Mouse (Mus musculus) adrenal gland, adult 8-10 months (tissue): ENCODE measurements at regions not wholly inside any gene's neighbourhood (a gene's known extent, or its start where the extent isn't known, plus 50 kb on each side); places are given as distances from the start of the nearest gene placed in this dataset.
A peak's percentile ranks its signal among the peaks of the same experiment; 100 is the strongest.

ENCODE experiments used
- DNase-seq: peaks from one replicate; pipeline ENCODE4 v3.0.0; 2022

DNA sequence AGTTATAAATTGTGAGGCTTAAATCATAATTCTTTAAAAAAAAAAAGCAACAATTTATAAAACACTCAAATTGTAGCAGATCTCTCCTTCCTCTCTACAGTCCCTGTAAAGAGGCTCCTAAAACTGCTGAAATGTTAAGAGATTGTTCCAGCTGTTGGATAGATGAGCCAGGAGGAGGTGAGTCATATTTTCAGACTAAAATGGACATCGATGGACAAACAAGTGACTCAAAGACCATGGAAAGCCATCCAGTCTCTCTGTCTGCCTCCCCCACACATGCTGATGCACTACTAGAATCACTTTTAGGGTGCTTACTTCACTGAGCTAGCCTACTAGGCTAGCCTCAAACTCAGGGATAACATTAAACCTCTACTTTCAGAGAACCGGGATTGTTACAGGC, 561.5 kb downstream of the Tmem114 start:
- DNase-seq: no peak

DNA sequence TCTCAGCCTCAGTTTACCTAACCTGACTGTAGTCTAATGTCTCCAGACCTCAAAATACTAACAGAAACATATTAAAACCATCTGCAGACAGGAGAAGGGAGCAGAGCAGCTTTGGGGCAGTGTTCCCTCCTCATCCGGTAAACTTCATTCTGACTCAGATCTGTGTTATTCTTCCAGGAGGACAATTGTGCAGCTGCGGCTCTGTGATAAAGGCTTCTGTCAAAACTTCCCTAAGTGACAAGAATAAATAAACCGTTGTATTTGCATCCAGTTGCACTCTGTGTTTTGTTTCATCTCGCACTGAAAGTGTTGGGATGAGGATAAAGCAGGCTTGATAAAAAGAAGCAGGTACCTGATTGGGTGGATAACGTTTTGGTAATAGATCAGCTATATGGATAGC, 585.8 kb downstream of the Tmem114 start:
- no peak for DNase-seq

- no peak for DNase-seq
These were observed 593.8 kb downstream of the Tmem114 start for GRCm38 (mm10) chr16:7831142-7831541.

GRCm38 (mm10) chr16:7829939-7830650, 594.8 kb downstream of the Tmem114 start:
- DNase-seq: no peak

DNA sequence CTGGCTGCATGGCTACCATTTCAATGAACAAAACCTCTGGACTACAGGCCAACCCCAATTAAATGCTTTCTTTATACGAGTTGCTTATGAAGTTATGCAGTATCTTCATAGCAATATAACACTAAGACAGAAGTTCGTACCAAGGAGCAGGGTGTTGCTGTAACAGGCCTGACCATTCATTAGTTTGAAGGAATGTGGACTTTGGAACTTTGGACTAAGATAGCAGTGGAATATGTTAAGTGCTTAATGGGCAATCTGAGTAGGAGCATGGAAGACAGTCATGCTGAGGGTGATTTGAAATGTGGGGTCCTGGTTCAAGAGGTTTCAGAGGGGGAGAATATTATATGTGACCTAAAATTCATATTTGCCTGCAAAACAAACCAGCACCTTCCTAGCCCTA, 623.8 kb downstream of the Tmem114 start:
- no peak for DNase-seq

DNA sequence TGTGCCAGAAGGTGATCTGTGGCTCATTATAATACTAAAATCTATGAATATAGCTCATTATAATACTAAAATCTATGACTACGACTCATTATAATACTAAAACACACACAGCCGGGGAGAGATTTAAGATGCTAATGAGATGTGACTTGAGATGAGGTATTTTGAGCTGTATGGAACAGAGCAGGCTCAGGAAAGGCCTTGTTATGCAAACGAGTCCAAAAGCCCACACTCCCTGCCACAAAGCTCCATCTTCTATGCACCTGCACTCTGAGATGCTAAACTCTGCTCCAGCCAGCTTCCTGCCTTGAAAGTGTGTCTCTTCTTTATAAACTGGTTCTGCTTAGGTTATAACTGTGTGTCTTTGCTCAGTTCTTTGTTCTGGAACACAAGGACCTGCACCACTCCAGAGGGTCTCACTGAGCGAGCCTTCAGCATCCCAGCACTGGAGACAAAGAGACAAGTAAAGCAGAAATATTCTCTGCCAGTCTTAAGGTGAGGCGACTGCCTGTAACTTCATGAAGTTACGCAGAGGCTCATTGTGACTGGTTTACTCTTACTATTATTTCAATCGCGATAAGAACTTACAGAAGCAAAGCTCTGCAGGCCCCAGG, 627.7 kb downstream of the Tmem114 start:
- no peak for DNase-seq

DNA sequence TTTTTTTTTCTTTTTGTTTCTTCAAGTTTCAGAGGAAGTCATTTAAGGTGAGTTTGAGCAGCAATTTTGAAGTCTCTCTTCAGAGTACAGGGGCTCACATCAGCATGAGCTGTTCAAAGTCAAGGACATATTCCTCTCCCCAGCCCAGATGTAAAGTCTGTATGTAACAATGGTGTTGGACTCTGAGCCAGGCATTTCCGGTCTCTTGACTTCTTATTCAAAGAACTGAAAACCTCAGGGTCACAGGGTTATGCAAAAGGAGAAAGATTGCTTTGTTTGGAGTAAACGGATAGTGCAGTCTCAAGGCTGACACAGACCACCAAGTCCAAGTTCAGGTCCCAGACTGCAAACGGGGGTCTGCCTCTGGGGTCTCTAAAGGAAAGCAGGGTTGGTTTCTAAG, 629.4 kb downstream of the Tmem114 start:
- DNase-seq: no peak

GRCm38 (mm10) chr16:7792521-7792920, 632.4 kb downstream of the Tmem114 start:
- no peak for DNase-seq

DNA sequence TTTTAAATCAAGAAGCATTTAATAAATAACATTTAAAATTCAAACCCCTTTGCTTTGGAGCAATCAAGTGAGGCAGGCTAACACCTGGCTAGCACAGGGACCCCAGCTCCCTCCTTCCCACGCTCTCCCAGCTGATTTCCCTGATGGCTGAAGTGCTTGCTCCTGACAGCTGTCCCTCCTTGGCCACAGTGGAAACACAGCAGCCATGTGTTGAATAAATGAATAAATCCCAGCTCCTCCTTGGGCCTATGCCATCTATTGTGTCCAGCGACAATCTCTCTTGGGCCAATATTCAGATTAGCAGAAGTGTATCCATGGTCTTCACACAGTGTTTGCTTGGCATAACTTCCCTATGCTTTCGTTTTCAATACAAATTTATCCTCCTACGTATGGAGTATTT, 634.7 kb downstream of the Tmem114 start:
- DNase-seq: no peak

DNA sequence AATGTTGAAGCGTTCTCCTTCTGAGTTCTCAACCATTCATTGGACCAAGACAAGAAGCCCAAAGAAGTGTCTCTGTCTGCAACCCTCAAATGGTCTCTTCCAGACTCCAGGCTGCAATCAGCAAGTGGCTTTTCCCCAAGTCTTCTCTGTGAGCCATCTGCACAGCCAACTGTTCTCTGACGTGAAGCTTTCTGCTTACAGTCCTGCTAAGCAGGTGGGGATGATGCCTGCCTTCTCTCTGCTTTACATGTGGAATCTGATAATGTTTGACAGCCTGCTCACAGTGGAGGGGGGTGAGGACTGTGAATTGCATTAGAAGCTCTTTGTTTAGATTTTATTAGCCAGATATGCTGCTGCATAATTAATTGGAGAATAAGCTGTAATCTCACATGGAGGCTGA, 636.7 kb downstream of the Tmem114 start:
- DNase-seq: no peak

DNA sequence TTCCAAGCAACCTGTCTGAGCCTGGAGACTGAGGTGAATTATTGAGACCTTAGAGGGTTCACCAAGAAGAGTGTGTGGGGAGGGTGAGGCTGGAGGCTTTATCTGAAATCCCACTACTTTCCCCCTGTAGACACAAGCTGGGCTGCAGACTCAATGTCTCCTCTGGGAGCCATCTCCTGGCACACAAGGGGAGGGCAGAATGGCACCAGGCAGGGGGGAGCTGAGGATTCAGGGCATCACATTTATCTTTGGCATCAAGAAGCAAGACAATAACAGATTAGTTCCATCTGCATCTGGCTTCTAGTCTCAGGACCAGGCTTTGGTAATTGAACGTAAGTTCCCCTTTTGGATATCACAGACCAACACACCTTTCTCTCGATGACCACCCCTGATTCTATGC, 643.4 kb downstream of the Tmem114 start:
- no peak for DNase-seq

DNA sequence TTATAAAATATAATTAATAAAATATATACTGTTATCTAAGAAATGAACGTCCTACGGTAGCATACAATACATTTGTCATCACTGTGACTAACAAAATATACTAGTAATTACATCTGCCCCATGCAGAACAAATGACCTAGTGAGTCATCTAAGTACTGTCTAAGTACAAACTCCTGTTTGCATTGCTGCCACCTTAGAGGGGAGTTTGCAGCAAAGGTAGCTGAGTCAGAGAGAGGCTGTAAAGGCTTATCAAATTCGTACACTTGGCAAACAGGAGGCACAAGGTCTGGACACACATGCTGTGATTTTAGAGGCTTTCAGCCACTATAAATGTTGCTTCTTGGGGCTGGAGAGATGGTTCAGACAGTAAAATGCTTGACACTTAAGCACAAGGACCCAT, 649.3 kb downstream of the Tmem114 start:
- no peak for DNase-seq

DNA sequence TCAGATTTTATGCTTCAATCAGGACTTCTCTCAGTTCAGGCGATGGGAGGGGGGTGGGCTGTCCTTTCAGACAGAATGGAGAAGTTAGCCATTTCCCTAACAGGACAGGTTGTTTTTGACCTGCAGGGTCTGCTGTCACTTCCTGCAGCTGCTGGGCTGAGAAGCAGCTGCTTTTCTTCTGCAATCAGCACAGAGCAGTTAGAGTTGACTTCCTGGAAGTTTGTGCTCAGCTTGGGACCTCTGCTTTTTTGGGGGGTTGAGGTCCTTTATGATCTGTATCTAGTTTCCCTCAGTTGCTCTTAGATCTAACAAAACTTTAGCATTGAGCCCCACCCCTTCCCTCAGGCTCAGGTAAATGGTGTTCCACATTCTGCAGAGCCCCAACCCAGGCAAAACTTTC, 656.5 kb downstream of the Tmem114 start:
- DNase-seq: no peak

DNA sequence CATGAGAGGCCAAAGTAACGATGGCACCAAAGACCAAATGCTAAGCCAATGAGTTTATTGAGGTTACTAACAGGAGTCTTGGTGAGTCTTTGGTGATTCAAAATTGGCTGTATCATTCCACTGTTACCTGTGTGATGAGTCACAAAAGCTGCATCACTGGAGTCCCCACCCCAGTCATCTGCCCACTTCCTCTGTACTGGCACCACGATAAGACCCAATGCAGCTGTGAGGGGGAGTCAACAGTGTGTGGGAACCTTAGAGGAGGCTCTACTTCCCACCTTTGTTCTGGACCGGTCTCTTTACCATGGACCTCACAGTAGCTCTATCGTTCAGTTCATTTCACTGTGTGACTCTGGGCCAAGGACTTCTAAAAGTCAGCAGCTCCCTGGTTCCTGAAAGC, 657.2 kb downstream of the Tmem114 start:
- DNase-seq: no peak

GRCm38 (mm10) chr16:7764383-7764782, 660.6 kb downstream of the Tmem114 start:
- DNase-seq: no peak

- peak; percentile 7 for DNase-seq
These were observed 696.8 kb downstream of the Tmem114 start for GRCm38 (mm10) chr16:7728186-7728585.

GRCm38 (mm10) chr16:7725225-7725624, 699.7 kb downstream of the Tmem114 start:
- no peak for DNase-seq

- DNase-seq: no peak
These were observed 723.5 kb downstream of the Tmem114 start for GRCm38 (mm10) chr16:7701471-7701870.

- no peak for DNase-seq
These were observed 739.5 kb downstream of the Tmem114 start for GRCm38 (mm10) chr16:7685484-7685883.

- DNase-seq: no peak
These were observed 758.8 kb downstream of the Tmem114 start for GRCm38 (mm10) chr16:7666096-7666495.

- DNase-seq: no peak
These were observed 766.8 kb downstream of the Tmem114 start for GRCm38 (mm10) chr16:7658133-7658532.

GRCm38 (mm10) chr16:7654451-7654850, 770.5 kb downstream of the Tmem114 start:
- DNase-seq: no peak

GRCm38 (mm10) chr16:7649771-7650170, 775.2 kb downstream of the Tmem114 start:
- no peak for DNase-seq

DNA sequence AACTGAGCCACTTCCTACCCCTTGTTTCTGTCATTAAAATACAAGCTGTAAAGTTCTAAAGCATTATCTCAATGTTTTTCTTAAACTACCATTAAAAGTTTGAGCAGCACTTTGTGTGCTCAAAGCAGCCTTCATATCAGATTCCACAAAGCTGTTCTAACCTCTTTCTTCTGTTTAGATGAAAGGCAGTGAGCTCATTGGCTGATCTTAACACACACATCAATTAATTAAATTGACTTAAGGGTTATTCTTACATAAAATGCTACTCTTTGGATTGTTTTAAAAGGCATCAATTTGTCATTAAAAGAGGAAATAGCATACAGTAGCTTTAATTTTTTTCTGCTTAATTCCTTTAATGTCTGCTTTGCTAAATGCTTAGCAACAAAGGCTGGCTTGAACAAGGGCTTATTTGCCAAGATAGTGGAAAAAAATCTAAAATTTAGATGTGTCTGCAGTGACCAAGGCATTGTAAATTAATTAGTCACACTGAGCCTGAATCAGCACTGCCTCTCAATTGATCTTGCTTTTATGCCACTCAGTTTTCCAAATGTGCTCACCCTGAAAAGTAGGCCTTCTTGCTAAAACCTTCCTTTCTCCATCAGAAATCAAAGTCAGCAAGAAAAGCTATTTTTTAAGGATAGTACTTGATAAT, 777.5 kb downstream of the Tmem114 start:
- DNase-seq: no peak
